Mouse (Mus musculus): ENCODE data around the gene Mettl18.

GRCm38 (mm10) chr1:163975088-163975487 is 19.6 kb upstream of the Mettl18 start:
- no peak for TF ChIP-seq GATA1 (IDR thresholded peaks at IDR 0.05; ENCODE audit: borderline replicate concordance, low read length)
- no peak for TF ChIP-seq FLI1 (IDR thresholded peaks at IDR 0.05; ENCODE audit: low read length)
